Mouse (Mus musculus): Measurements from ENCODE around the gene Tm4sf4.
A peak's percentile ranks its signal among the peaks of the same experiment; 100 is the strongest.

The Tm4sf4 gene

GRCm38 (mm10) chr3:57425089-57425730, at the start of gene Tm4sf4:
TSS of gene Tm4sf4 (plus strand) at chr3:57425314.
- no peak for DNase-seq

GRCm38 (mm10) chr3:57386423-57386822, 38.7 kb upstream of the Tm4sf4 start:
- no peak for DNase-seq

DNA sequence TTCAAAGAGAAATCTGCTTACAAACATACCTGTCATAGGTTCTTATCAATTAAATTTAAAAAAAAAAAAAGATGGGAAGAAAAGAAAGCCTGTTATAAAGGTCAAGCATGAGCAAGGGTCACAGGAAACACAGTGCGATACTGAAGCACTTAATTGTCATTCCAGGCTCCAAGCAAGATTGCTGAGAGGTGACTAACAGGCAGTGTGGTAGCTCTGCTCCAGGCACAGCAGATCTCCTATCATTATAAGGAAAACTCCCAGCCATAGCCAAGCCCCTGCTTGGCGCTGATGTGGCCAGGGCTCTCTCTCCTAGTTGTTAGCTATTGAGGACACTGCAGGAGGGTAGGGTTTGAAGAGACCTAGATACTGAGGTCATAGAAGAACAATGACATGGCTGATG, 38.2 kb upstream of the Tm4sf4 start:
- no peak for DNase-seq

DNA sequence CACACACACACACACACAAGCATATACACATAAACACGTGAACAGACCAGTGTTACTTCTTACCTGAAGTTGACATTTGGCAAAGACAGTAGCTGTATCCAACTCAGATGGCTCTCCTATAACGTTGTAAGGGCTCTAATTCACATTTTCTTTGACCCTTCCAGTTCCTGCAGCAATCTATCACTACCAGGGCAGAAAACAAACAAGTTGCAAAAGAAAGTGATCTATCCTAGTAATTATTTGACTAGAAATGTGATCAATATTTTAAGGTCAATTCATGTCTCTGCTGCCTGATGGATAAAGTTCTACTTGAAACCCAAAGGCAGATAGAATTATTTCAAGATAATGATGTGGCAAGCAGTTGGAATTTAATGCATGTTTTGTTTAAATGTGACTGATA, 37.5 kb upstream of the Tm4sf4 start:
- DNase-seq = no peak

GRCm38 (mm10) chr3:57411535-57411934, 13.6 kb upstream of the Tm4sf4 start:
- DNase-seq = no peak

GRCm38 (mm10) chr3:57420233-57420632, 4.9 kb upstream of the Tm4sf4 start:
- no peak for DNase-seq

- no peak for DNase-seq
These were observed 4.5 kb upstream of the Tm4sf4 start for GRCm38 (mm10) chr3:57420660-57421059.

- no peak for DNase-seq
These were observed 1.2 kb downstream of the Tm4sf4 start for GRCm38 (mm10) chr3:57426351-57426750.

GRCm38 (mm10) chr3:57428682-57429464, 3.8 kb downstream of the Tm4sf4 start:
- no peak for DNase-seq

DNA sequence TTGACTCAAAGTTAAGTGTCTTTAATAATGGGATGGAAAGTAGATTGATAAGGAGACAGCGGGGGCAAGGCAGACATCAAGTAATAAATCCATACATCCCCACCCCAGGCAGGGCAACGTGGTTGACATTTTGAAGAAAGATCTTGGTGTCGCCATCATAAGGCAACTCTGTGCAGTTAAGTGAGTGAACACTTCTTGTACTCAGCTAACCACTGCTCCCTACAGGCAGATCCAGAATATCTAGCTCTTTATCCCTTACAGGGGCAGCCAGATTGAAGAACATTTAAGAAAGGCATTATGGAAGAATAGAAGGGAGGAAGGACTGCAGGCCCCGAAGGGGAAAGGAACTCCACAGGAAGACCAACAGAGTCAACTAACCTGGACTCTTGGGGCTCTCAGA, 4.4 kb downstream of the Tm4sf4 start:
- no peak for DNase-seq

DNA sequence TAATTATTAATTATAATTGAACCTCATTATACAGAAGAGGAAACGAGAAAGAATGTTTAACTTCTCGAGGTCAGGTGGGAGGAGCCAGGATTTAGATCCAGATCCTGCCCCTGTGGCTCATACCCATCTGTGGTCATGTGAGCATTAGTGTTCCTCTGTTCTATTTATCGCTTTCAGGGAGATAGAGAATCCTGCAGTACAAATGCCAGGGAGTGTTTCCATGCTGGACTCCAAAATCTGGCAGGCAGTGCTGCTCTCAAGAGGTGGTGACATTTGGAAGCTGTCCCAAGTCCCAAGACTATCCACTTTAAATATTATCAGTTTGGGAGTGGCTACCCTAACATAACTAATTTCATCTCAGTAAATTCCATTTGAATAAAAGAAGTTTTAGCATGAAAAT, 6.6 kb downstream of the Tm4sf4 start:
- DNase-seq = no peak

DNA sequence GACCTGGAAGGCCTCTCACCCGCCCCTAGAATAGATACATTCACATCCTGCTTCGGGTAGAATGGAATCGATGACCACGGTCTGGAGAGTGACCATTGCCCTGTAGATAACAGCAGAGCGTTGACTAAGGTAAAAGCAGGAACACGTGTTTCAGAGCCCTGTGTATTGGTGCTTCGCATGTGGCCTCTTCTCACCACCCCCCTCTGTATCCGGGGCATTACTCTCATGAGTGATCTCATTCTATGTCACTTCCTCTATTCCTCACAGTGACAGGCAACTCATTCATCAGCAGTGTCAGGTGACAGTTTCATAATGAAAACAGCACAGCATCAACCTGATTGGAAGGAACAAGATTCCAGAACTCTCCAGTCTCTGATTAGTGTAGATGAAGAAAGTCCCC, 10.2 kb downstream of the Tm4sf4 start:
- DNase-seq = no peak

DNA sequence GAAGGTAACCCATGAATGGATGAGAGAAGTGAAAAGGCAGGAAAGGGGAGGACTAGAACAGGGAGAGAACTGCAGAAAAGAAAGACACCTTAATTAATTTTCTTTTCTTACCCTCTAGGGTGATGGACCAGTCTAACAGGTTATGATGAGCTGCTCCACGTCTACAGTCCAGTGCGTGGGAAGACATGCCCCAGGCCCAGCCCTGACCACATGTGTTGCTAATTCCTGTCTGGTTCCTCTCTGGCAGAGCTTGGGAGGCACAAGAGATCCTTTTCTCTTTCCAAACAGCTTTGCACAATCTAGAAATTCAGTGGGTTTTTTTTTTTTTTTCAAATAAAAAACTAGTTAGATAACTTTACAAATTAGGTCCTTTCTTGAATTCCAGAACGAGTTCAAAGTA, 15.8 kb downstream of the Tm4sf4 start:
- no peak for DNase-seq

GRCm38 (mm10) chr3:57445706-57446105, 20.6 kb downstream of the Tm4sf4 start:
- no peak for DNase-seq

DNA sequence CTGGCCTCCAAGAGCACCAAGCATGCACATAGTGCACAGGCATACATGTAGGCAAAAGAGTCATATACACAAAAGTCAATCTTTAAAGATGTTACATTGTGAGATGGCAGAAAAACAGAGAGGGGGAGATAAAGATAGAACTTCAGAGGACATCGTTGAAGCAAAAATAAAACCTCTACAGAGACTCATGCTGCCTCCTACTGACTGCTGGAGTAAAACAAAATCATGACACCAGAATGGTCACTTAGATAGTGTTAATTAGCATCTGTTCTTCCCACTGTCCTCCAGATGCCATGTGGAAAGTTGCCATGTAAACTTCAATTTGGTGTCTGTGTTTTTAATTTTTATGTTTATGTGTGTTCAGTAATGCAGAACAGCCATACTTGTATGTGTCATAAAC, 22.8 kb downstream of the Tm4sf4 start:
- no peak for DNase-seq

DNA sequence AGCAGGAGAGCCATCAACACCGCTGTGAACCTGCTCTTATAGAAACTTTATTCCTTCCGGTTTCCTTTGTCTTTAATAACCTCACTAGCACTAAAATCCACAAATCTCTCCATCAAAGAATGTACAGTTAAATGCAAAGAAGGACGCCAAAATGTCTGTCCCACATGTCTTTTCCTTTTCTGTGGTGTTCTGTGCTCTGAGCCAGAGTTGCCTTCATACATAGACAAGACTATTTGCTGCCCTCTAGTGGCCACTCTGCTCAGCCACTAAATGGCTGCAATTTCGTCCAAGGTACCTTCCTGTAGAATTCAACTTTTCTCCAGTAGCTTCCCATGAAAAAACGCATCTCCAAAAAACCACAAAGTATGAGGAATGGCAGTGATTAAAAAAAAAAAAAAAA, 23.3 kb downstream of the Tm4sf4 start:
- peak; percentile 37 for DNase-seq

GRCm38 (mm10) chr3:57458652-57459051, 33.5 kb downstream of the Tm4sf4 start:
- no peak for DNase-seq

DNA sequence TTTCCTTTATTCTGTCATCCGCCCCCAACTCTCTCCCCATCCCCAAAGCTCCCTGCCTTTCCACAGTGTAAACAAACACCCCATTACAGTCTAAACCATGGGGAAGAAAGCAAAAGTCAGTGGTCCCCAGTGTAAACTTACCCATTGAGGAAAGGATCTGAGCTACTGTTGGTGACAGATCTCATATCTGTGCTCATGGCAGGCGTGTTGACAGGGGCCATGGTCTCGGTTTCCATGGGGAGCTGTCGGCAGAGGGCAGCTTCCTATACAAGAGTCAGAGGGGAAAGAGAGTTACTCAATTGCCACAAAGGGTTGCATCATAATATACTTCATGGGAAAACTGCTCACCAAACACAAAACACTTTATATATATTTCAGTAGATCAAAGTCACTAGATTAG, 38.2 kb downstream of the Tm4sf4 start:
- no peak for DNase-seq

GRCm38 (mm10) chr3:57466289-57466688, 41.2 kb downstream of the Tm4sf4 start:
- DNase-seq = no peak

GRCm38 (mm10) chr3:57469325-57469724, 44.2 kb downstream of the Tm4sf4 start:
- DNase-seq = no peak

- no peak for DNase-seq
These were observed 45.2 kb downstream of the Tm4sf4 start for GRCm38 (mm10) chr3:57470326-57470725.

- no peak for DNase-seq
These were observed 46.0 kb downstream of the Tm4sf4 start for GRCm38 (mm10) chr3:57470981-57471601.

- DNase-seq = no peak
These were observed 47.3 kb downstream of the Tm4sf4 start for GRCm38 (mm10) chr3:57472407-57472806.

DNA sequence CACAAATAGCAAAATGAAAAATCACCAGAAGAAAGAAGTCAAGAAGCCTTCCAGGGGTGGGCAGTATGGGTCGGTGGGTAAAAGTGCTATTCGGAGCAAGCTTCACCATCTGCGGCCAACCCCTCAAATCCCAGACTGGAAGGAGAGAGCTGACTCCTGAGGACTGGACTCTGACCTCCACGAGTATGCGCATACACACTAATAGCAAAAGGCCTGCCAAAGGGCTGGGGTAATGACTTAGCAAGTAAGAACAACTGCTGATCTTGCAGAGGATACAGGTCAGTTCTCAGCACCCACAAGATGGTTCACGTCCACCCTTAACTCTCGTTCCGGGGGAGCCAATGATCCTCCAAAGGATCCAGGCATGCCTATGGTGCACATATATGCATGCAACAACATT, 49.3 kb downstream of the Tm4sf4 start:
- no peak for DNase-seq

All from cerebellum, adult 11 months (tissue).